Mouse (Mus musculus) thymus, adult 2 months (tissue): Measurements from ENCODE around the gene Trak1.

Experiments used
- CTCF ChIP-seq: fragments of 200-500 bp; IDR thresholded peaks from 2 replicates; pipeline ENCODE4 v1.5.1; 2012; ENCODE audit warnings: mild to moderate bottlenecking, control low read depth, low read length, moderate library complexity, borderline replicate concordance; ENCODE audit not compliant: control insufficient read depth, poor library complexity, insufficient read depth; ENCODE audit errors: extremely low read depth
- POLR2A ChIP-seq: fragments of 200-500 bp; IDR thresholded peaks from 2 replicates; pipeline ENCODE4 v1.6.1; 2012; ENCODE audit warnings: mild to moderate bottlenecking, low read length, control low read depth, moderate library complexity; ENCODE audit not compliant: control insufficient read depth, poor library complexity, insufficient read depth; ENCODE audit errors: extremely low read depth

- no peak for TF ChIP-seq CTCF
- TF ChIP-seq POLR2A, result no peak
Observed at GRCm38 (mm10) chr9:121336324-121336946, 39.1 kb downstream of the Trak1 start.
